Mouse (Mus musculus): ENCODE measurements around the gene Yipf3. TPM values are rescaled to one million over a fixed set of nuclear protein-coding genes. Genes with fewer than 3 reads are reported as not detected.
A peak's percentile ranks its signal among the peaks of the same experiment; 100 is the strongest.

Gene Yipf3
- polyA plus RNA-seq, 1 experiment from 2014 or later, result 62.6 TPM

DNA sequence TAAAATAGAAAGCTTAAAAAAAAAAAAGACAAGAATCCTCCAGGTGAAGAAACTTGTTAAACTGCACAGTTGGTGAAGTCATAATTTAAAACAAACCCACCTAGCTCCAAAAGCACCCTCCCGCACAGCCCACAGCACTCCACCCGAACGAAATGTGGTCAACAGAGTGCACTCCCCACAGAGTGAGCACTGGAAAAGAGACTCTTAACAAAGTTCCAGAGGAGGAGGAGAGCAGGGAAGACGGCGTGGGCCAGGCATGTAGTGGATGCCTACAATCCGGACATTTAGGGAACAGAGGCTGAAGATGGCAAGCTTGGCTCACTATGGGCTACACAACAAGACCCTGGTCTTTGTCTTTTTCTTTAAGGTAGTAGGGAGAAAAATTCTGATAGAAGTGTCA lies 27.2 kb downstream of the Yipf3 start:
- Histone ChIP-seq H3K4me3 (ENCODE audit: low read depth, low read length) (no peak overlapping the region), H3K4me1 (ENCODE audit: insufficient read depth) (no peaks in the 10 kb centered on the region), H3K4me2 (ENCODE audit: low read depth, low read length) (no peak overlapping the region), H3K36me3 (replicated peaks; ENCODE audit: insufficient read depth, low read length) (peaks cover 43% of the 10 kb centered on the region), H3K9ac (replicated peaks) (no peak overlapping the region), H3K27ac (ENCODE audit: low read depth) (no peak overlapping the region), H3K9me3 (ENCODE audit: low read length) (no peaks in the 10 kb centered on the region), H3K27me3 (ENCODE audit: insufficient read depth, low read length) (no peaks in the 10 kb centered on the region)
- ATAC-seq (no peak), DNase-seq (no peak)
- 87% methylated on average over 6 of the region's 6 CpGs for WGBS (ENCODE audit: insufficient replicate concordance)
- TF ChIP-seq EP300 (IDR thresholded peaks at IDR 0.05; ENCODE audit: low read depth), result no peak
- no peak for TF ChIP-seq CTCF (IDR thresholded peaks at IDR 0.05; ENCODE audit: low read depth)

- no peaks in the 10 kb centered on the region for H3K27me3 ChIP-seq (ENCODE audit: insufficient read depth, low read length)
- peaks cover 46% of the 10 kb centered on the region for H3K36me3 ChIP-seq (replicated peaks; ENCODE audit: insufficient read depth, low read length)
- DNase-seq (no peak), ATAC-seq (no peak)
- H3K4me2 ChIP-seq (ENCODE audit: low read depth, low read length), result no peak overlapping the region
- no peak overlapping the region for H3K4me3 ChIP-seq (ENCODE audit: low read depth, low read length)
- H3K27ac ChIP-seq (ENCODE audit: low read depth), result no peak overlapping the region
- TF ChIP-seq CTCF (IDR thresholded peaks at IDR 0.05; ENCODE audit: low read depth), result no peak
- no peak for TF ChIP-seq EP300 (IDR thresholded peaks at IDR 0.05; ENCODE audit: low read depth)
- WGBS (ENCODE audit: insufficient replicate concordance), result 78% methylated on average over 10 of the region's 10 CpGs
- H3K9ac ChIP-seq (replicated peaks), result no peak overlapping the region
- no peaks in the 10 kb centered on the region for H3K9me3 ChIP-seq (ENCODE audit: low read length)
- H3K4me1 ChIP-seq (ENCODE audit: insufficient read depth), result no peaks in the 10 kb centered on the region
Measured at GRCm38 (mm10) chr17:46275506-46275905, 27.6 kb downstream of the Yipf3 start.

DNA sequence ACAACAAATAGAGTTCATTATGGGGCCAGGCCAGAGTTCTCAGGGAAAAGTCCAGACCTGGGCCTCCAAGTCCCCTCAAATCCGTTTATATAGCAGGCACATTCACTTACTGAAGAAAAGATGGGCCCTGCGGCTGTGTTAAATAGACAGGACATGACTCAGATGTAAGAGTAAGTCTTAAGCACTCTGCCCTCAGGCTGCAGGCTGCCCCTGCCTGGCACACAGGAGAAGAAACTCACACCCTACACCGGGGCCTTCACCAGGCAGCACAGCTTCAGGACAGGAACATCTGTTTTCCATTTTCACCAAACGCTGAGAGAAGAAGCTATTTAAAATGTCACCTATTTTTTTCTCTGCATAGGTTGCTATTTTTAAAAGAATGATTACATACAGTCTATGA lies 29.7 kb downstream of the Yipf3 start:
- H3K27me3 ChIP-seq (ENCODE audit: insufficient read depth, low read length), result no peaks in the 10 kb centered on the region
- ATAC-seq (no peak), DNase-seq (no peak)
- no peak overlapping the region for H3K9ac ChIP-seq (replicated peaks)
- no peak overlapping the region for H3K27ac ChIP-seq (ENCODE audit: low read depth)
- peaks cover 10% of the 10 kb centered on the region for H3K4me1 ChIP-seq (ENCODE audit: insufficient read depth)
- no peak overlapping the region for H3K4me2 ChIP-seq (ENCODE audit: low read depth, low read length)
- H3K4me3 ChIP-seq (ENCODE audit: low read depth, low read length), result no peak overlapping the region
- 87% methylated on average over 4 of the region's 4 CpGs for WGBS (ENCODE audit: insufficient replicate concordance)
- no peak for TF ChIP-seq CTCF (IDR thresholded peaks at IDR 0.05; ENCODE audit: low read depth)
- no peak for TF ChIP-seq EP300 (IDR thresholded peaks at IDR 0.05; ENCODE audit: low read depth)
- H3K9me3 ChIP-seq (ENCODE audit: low read length), result no peaks in the 10 kb centered on the region
- peaks cover 31% of the 10 kb centered on the region for H3K36me3 ChIP-seq (replicated peaks; ENCODE audit: insufficient read depth, low read length)

GRCm38 (mm10) chr17:46278011-46278765 lies 30.3 kb downstream of the Yipf3 start:
- ATAC-seq (no peak), DNase-seq (no peak)
- TF ChIP-seq CTCF (IDR thresholded peaks at IDR 0.05; ENCODE audit: low read depth), result no peak
- no peak for TF ChIP-seq EP300 (IDR thresholded peaks at IDR 0.05; ENCODE audit: low read depth)
- WGBS (ENCODE audit: insufficient replicate concordance), result 80% methylated on average over 12 of the region's 12 CpGs
- Histone ChIP-seq H3K9ac (replicated peaks) (no peak overlapping the region; the same call in 1 of the 2 replicates), H3K4me1 (ENCODE audit: insufficient read depth) (peaks cover 13% of the 10 kb centered on the region), H3K27me3 (ENCODE audit: insufficient read depth, low read length) (no peaks in the 10 kb centered on the region), H3K27ac (ENCODE audit: low read depth) (no peak overlapping the region), H3K4me2 (ENCODE audit: low read depth, low read length) (no peak overlapping the region), H3K4me3 (ENCODE audit: low read depth, low read length) (no peak overlapping the region), H3K9me3 (ENCODE audit: low read length) (no peaks in the 10 kb centered on the region), H3K36me3 (replicated peaks; ENCODE audit: insufficient read depth, low read length) (peaks cover 31% of the 10 kb centered on the region)

GRCm38 (mm10) chr17:46282483-46283123 lies 34.7 kb downstream of the Yipf3 start, which contains the start of gene Tjap1:
Tjap1 (minus strand) TSS chr17:46283026.
- Histone ChIP-seq H3K4me2 (ENCODE audit: low read depth, low read length) (peak within 1 kb of the TSS; percentile 89), H3K27me3 (ENCODE audit: insufficient read depth, low read length) (no peaks in the 10 kb centered on the region), H3K4me1 (ENCODE audit: insufficient read depth) (peaks cover 16% of the 10 kb centered on the region), H3K9ac (replicated peaks) (peak within 1 kb of the TSS; percentile 83), H3K36me3 (replicated peaks; ENCODE audit: insufficient read depth, low read length) (peaks cover 21% of the 10 kb centered on the region), H3K4me3 (ENCODE audit: low read depth, low read length) (peak within 1 kb of the TSS; percentile 77), H3K27ac (ENCODE audit: low read depth) (peak within 1 kb of the TSS; percentile 73), H3K9me3 (ENCODE audit: low read length) (no peaks in the 10 kb centered on the region)
- ATAC-seq (peak; percentile 99), DNase-seq (peak; percentile 94)
- under 1% methylated on average over 37 of the region's 37 CpGs for WGBS (ENCODE audit: insufficient replicate concordance)
- TF ChIP-seq EP300 (IDR thresholded peaks at IDR 0.05; ENCODE audit: low read depth) (no peak), CTCF (IDR thresholded peaks at IDR 0.05; ENCODE audit: low read depth) (no peak)

DNA sequence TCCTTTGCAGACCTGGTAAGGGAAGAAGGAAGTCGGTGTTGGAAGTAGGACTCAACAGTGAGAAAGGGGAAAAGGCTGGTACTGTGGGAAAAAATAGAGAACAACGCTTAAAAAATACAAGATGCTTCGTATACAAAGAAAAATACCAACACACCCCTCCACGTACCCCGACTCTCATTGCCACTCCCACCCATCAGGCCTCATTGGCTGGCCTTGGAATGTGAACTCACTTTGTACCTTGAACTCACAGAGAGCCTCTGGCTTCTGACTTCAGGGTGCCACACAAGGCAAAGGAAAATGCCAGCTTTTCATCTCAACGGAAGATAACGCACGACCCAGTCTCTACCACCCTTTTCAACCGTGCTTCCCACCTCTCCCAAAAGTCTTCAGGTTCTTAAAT lies 35.3 kb downstream of the Yipf3 start:
- peaks cover 16% of the 10 kb centered on the region for H3K4me1 ChIP-seq (ENCODE audit: insufficient read depth)
- DNase-seq (no peak), ATAC-seq (no peak; the same call in 1 of the 2 replicates)
- TF ChIP-seq EP300 (IDR thresholded peaks at IDR 0.05; ENCODE audit: low read depth), result no peak
- no peak for TF ChIP-seq CTCF (IDR thresholded peaks at IDR 0.05; ENCODE audit: low read depth)
- WGBS (ENCODE audit: insufficient replicate concordance), result 24% methylated on average over 9 of the region's 9 CpGs
- no peak overlapping the region for H3K27ac ChIP-seq (ENCODE audit: low read depth)
- H3K4me2 ChIP-seq (ENCODE audit: low read depth, low read length), result peak overlapping the region; percentile 89
- no peaks in the 10 kb centered on the region for H3K27me3 ChIP-seq (ENCODE audit: insufficient read depth, low read length)
- peak overlapping the region; percentile 83; the same call in 1 of the 2 replicates for H3K9ac ChIP-seq (replicated peaks)
- H3K4me3 ChIP-seq (ENCODE audit: low read depth, low read length), result peak overlapping the region; percentile 77
- peaks cover 18% of the 10 kb centered on the region for H3K36me3 ChIP-seq (replicated peaks; ENCODE audit: insufficient read depth, low read length)
- no peaks in the 10 kb centered on the region for H3K9me3 ChIP-seq (ENCODE audit: low read length)
